Mouse (Mus musculus) liver, postnatal 0 days (tissue): Measurements from ENCODE around the gene Zmynd10. TPM values are rescaled to one million over a fixed set of nuclear protein-coding genes. Genes with fewer than 3 reads are reported as not detected.

Experiments
- ATAC-seq: fragments of 200-750 bp; cut with Nextera tagmentation; 2 replicates; pipeline ENCODE4 v1.8.0; 2017; ENCODE audit warnings: mild to moderate bottlenecking, moderate library complexity
- DNase-seq: peaks from one replicate; pipeline ENCODE4 v3.0.0-alpha.2; 2016
- H3K27ac ChIP-seq: fragments of 300-500 bp; sonication (generic); 2 replicates; pipeline ENCODE4 v1.5.1; 2014; ENCODE audit warnings: antibody characterized with exemption, moderate library complexity, mild to moderate bottlenecking, low read depth
- H3K27me3 ChIP-seq: fragments of 300-500 bp; sonication (generic); 2 replicates; pipeline ENCODE4 v1.6.1; 2014; ENCODE audit warnings: low read length, control low read depth, mixed read lengths; ENCODE audit not compliant: insufficient read depth
- H3K36me3 ChIP-seq: fragments of 300-500 bp; sonication (generic); replicated peaks from 2 replicates; pipeline ENCODE4 v1.6.1; 2014; ENCODE audit warnings: mild to moderate bottlenecking, control low read depth, low read length, moderate library complexity, mixed read lengths; ENCODE audit not compliant: insufficient read depth
- H3K4me1 ChIP-seq: fragments of 300-500 bp; sonication (generic); 2 replicates; pipeline ENCODE4 v1.6.1; 2014; ENCODE audit warnings: antibody characterized with exemption, mild to moderate bottlenecking, control low read depth; ENCODE audit not compliant: insufficient read depth
- H3K4me2 ChIP-seq: fragments of 300-500 bp; sonication (generic); 2 replicates; pipeline ENCODE4 v1.6.1; 2014; ENCODE audit warnings: low read depth, mild to moderate bottlenecking, low read length, moderate library complexity, mixed read lengths
- H3K4me3 ChIP-seq: fragments of 300-500 bp; sonication (generic); 2 replicates; pipeline ENCODE4 v1.5.1; 2014; ENCODE audit warnings: low read depth, low read length
- H3K9ac ChIP-seq: fragments of 300-500 bp; sonication (generic); replicated peaks from 2 replicates; pipeline ENCODE4 v1.6.1; 2014; ENCODE audit warnings: mild to moderate bottlenecking, moderate library complexity
- H3K9me3 ChIP-seq: fragments of 300-500 bp; sonication (generic); 2 replicates; pipeline ENCODE4 v1.6.1; 2016; ENCODE audit warnings: mild to moderate bottlenecking, control low read depth, low read length, mixed read lengths
- CTCF ChIP-seq: sonication (generic); IDR thresholded peaks from 2 replicates; pipeline ENCODE4 v1.5.1; 2016; ENCODE audit warnings: antibody characterized with exemption, low read depth
- EP300 ChIP-seq: IDR thresholded peaks from 2 replicates; pipeline ENCODE4 v1.6.1; 2016; ENCODE audit warnings: antibody characterized with exemption, low read depth, mild to moderate bottlenecking
- WGBS: fragments of 180-500 bp; shearing (Covaris S2); extraction: QIAGEN DNeasy Blood & Tissue Kit; methylation state at CpG from one replicate; pipeline ENCODE4 v1.1.7; 2014; ENCODE audit not compliant: insufficient replicate concordance; 5-methylcytosine and 5-hydroxymethylcytosine counted together
- polyA plus RNA-seq: library from polyadenylated mRNA; unstranded; fragments of >200 nt; fragmentation: Nextera tagmentation; extraction: Ambion mirVana; gene quantifications from 2 replicates; pipeline ENCODE4 v1.2.1, GENCODE M21; 2015

Gene Zmynd10
- polyA plus RNA-seq, 1 experiment from 2014 or later: 0.73 TPM

DNA sequence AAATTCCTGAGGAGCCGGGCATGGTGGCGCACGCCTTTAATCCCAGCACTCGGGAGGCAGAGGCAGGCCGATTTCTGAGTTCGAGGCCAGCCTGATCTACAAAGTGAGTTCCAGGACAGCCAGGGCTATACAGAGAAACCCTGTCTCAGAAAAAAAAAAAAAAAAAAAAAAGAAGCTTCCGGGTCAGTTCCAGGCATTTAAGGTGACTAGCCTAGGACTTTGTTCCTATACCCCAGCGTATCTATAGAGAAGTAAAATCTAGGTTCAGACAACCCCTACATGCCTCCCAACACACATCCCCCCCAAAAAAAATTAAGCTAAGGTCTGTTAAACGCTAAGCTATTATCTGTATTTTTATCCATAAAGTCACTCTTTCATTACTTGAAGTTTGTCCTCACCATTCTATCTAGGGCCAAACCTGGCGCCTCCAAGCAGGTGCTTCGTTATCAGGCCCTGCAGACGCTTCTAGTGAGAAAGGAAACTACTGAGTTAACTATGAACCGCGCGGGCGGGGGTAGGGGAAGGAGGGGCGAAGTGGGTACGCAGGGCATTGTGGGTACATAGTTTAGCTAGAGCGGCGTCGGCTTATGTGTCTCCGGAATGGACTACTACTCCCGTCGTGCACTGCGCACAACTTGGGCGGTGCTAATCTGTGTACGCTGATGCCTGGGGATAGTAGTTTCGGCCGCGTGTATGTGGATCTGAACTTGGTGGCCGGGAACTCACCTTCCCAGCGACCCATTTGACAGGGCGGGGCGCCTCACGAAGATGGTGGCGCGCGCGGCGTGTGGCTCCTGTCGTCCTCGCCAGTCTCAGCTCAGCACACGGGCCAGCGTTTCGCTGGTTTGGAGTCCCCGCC is 40.1 kb downstream of the Zmynd10 start, which contains the start of gene Ifrd2:
Ifrd2 (plus strand) TSS at position 669 of the 859 bp plus-strand sequence.
- Histone ChIP-seq H3K27ac (peak within 1 kb of the TSS; percentile 94), H3K27me3 (no peaks in the 10 kb centered on the region), H3K9ac (peak within 1 kb of the TSS; percentile 75), H3K36me3 (peaks cover 38% of the 10 kb centered on the region), H3K9me3 (no peaks in the 10 kb centered on the region), H3K4me3 (peak within 1 kb of the TSS; percentile 65), H3K4me2 (peak within 1 kb of the TSS; percentile 80), H3K4me1 (peaks cover 26% of the 10 kb centered on the region)
- TF ChIP-seq EP300: peak; percentile 99
- TF ChIP-seq CTCF: no peak
- ATAC-seq (peak; percentile 93), DNase-seq (peak; percentile 98)
- WGBS: 9% methylated on average over 44 of the region's 46 CpGs

DNA sequence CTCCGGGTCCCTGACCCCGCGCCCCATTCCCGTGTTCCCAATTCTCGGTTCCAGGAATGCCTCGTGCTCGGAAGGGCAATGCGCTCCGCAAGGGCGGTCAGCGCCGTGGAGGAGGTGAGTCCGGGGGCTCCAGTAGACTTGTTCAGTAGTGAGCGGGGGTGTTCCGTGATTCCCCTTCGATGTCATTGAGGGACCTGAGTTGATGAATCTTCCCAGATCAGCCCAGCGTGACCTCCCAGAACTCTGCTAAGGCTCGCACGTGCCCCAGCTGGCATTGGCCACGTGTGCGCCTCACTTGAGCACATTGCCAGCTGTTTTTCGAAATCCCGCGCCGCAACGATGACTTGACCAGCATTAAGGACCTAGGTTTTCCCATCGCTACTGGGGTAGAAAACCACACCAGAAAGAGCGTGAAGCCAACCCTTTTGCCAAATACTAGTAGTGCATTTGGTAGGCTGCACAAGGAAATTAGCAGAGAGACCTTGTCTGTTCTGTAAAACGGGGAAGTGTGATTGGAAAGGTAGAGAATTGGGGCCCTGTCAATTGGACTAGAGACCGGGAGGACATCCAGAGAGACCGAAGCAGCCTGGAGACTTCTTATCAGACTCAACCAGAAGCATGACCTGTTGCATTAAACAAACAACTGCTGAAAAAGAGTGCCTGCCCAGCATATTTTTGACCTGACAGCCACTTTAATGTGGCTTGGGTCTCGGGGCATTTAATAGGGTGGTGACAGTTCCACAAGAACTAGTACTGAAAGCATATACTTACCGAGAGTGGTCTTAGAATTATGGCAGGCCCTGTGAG is 40.9 kb downstream of the Zmynd10 start:
- peak; percentile 38 for ATAC-seq
- Histone ChIP-seq H3K4me1 (peaks cover 21% of the 10 kb centered on the region), H3K9me3 (no peaks in the 10 kb centered on the region), H3K4me2 (peak overlapping the region; percentile 80), H3K4me3 (peak overlapping the region; percentile 65), H3K27me3 (no peaks in the 10 kb centered on the region), H3K36me3 (peaks cover 42% of the 10 kb centered on the region), H3K9ac (peak overlapping the region; percentile 75), H3K27ac (peak overlapping the region; percentile 90)
- peak; percentile 75 for DNase-seq
- TF ChIP-seq CTCF: no peak
- peak; percentile 82 for TF ChIP-seq EP300
- WGBS: under 1% methylated on average over 33 of the region's 33 CpGs

GRCm38 (mm10) chr9:107590058-107590772 is 43.1 kb downstream of the Zmynd10 start:
- no peaks in the 10 kb centered on the region for H3K27me3 ChIP-seq
- no peak for ATAC-seq
- TF ChIP-seq EP300 (no peak), CTCF (peak; percentile 52)
- DNase-seq: peak; percentile 81
- no peaks in the 10 kb centered on the region for H3K9me3 ChIP-seq
- WGBS: 71% methylated on average over 25 of the region's 25 CpGs
- H3K4me1 ChIP-seq: peaks cover 21% of the 10 kb centered on the region
- H3K36me3 ChIP-seq: peaks cover 53% of the 10 kb centered on the region
- H3K4me2 ChIP-seq: peak overlapping the region; percentile 80
- H3K27ac ChIP-seq: peak overlapping the region; percentile 90
- peak overlapping the region; percentile 75 for H3K9ac ChIP-seq
- H3K4me3 ChIP-seq: peak overlapping the region; percentile 65

- Histone ChIP-seq H3K36me3 (peaks cover 53% of the 10 kb centered on the region), H3K4me1 (peaks cover 21% of the 10 kb centered on the region), H3K9ac (peak overlapping the region; percentile 75; the same call in 1 of the 2 replicates), H3K27me3 (no peaks in the 10 kb centered on the region), H3K4me2 (peak overlapping the region; percentile 80), H3K4me3 (peak overlapping the region; percentile 65), H3K9me3 (no peaks in the 10 kb centered on the region), H3K27ac (no peak overlapping the region)
- DNase-seq (no peak), ATAC-seq (no peak)
- TF ChIP-seq CTCF: no peak
- no peak for TF ChIP-seq EP300
- 92% methylated on average over 6 of the region's 6 CpGs for WGBS
These were observed 43.6 kb downstream of the Zmynd10 start for GRCm38 (mm10) chr9:107590773-107591060.

- DNase-seq (no peak), ATAC-seq (no peak)
- Histone ChIP-seq H3K4me3 (no peak overlapping the region), H3K36me3 (peaks cover 53% of the 10 kb centered on the region), H3K9ac (no peak overlapping the region), H3K27ac (no peak overlapping the region), H3K9me3 (no peaks in the 10 kb centered on the region), H3K27me3 (no peaks in the 10 kb centered on the region), H3K4me2 (no peak overlapping the region), H3K4me1 (peaks cover 19% of the 10 kb centered on the region)
- 85% methylated on average over 11 of the region's 11 CpGs for WGBS
- no peak for TF ChIP-seq EP300
- TF ChIP-seq CTCF: no peak
These were observed 46.2 kb downstream of the Zmynd10 start for GRCm38 (mm10) chr9:107593101-107593976.
